Mouse (Mus musculus) cortical plate, adult 2 months (tissue): Measurements from ENCODE around the gene Cryba4.

Source experiments
- CTCF ChIP-seq: fragments of 200-500 bp; IDR thresholded peaks from 2 replicates; pipeline ENCODE4 v1.5.1; 2011; ENCODE audit warnings: mild to moderate bottlenecking, control low read depth, low read length; ENCODE audit not compliant: insufficient read depth; ENCODE audit errors: extremely low read depth
- POLR2A ChIP-seq: fragments of 200-500 bp; IDR thresholded peaks from 2 replicates; pipeline ENCODE4 v1.6.1; 2011; ENCODE audit warnings: mild to moderate bottlenecking, low read length, control low read depth; ENCODE audit not compliant: insufficient read depth; ENCODE audit errors: extremely low read depth

DNA sequence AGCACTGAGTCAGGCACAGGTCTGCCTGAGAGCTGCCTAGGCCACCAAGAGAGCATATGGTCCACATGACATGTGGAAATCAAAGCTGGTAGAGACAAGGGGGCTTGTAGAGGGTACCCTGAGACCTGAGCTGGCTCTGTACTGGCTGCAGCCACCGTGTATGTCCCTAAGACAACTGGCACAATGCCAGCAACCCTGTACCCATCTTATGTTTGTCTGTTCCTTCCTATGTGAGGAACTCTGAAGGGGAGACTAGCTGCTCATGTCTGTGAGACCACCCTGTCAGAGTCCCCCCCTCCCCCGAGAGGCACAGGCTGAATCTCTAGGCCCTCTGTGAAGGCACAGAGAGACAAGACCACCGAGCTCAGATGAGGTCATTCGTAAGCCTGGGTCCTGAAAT, 33.6 kb downstream of the Cryba4 start:
- no peak for TF ChIP-seq POLR2A
- TF ChIP-seq CTCF: no peak
